Mouse (Mus musculus) heart, embryonic 11.5 days (tissue): Measurements from ENCODE around the gene 1810043G02Rik. TPM values are rescaled to one million over a fixed set of nuclear protein-coding genes. Genes with fewer than 3 reads are reported as not detected.

ENCODE experiments used
- ATAC-seq: fragments of 200-750 bp; cut with Nextera tagmentation; replicated peaks from 2 replicates; pipeline ENCODE4 v1.8.0; 2017; ENCODE audit warnings: moderate library complexity; ENCODE audit not compliant: insufficient number of reproducible peaks, low FRiP score, low TSS enrichment
- H3K27ac ChIP-seq: fragments of 300-500 bp; sonication (generic); 2 replicates; pipeline ENCODE4 v1.5.1; 2014; ENCODE audit warnings: mild to moderate bottlenecking, low read depth, low read length
- H3K27me3 ChIP-seq: fragments of 300-500 bp; sonication (generic); 2 replicates; pipeline ENCODE4 v1.6.1; 2014; ENCODE audit warnings: mild to moderate bottlenecking, low read length, mixed read lengths; ENCODE audit not compliant: control insufficient read depth, insufficient read depth
- H3K36me3 ChIP-seq: fragments of 300-500 bp; sonication (generic); 2 replicates; pipeline ENCODE4 v1.6.1; 2014; ENCODE audit warnings: mild to moderate bottlenecking, low read length, moderate library complexity, mixed read lengths; ENCODE audit not compliant: control insufficient read depth, insufficient read depth
- H3K4me1 ChIP-seq: fragments of 300-500 bp; sonication (generic); 2 replicates; pipeline ENCODE4 v1.6.1; 2014; ENCODE audit warnings: low read length; ENCODE audit not compliant: control insufficient read depth, insufficient read depth
- H3K4me2 ChIP-seq: fragments of 300-500 bp; sonication (generic); 2 replicates; pipeline ENCODE4 v1.6.1; 2014; ENCODE audit warnings: mild to moderate bottlenecking, moderate library complexity
- H3K4me3 ChIP-seq: fragments of 300-500 bp; sonication (generic); 2 replicates; pipeline ENCODE4 v1.5.1; 2014; ENCODE audit warnings: low read depth, low read length
- H3K9ac ChIP-seq: fragments of 300-500 bp; sonication (generic); 2 replicates; pipeline ENCODE4 v1.6.1; 2014; ENCODE audit warnings: mild to moderate bottlenecking, low read depth, low read length, moderate library complexity
- H3K9me3 ChIP-seq: fragments of 300-500 bp; sonication (generic); replicated peaks from 2 replicates; pipeline ENCODE4 v1.6.1; 2016; ENCODE audit warnings: low read length; ENCODE audit not compliant: control insufficient read depth
- WGBS: fragments of 180-500 bp; shearing (Covaris S2); extraction: QIAGEN DNeasy Blood & Tissue Kit; methylation state at CpG from one replicate; pipeline ENCODE4 v1.1.7; 2014; ENCODE audit not compliant: insufficient replicate concordance; 5-methylcytosine and 5-hydroxymethylcytosine counted together
- polyA plus RNA-seq: library from polyadenylated mRNA; unstranded; fragments of >200 nt; fragmentation: Nextera tagmentation; extraction: Ambion mirVana; gene quantifications from 2 replicates; pipeline ENCODE4 v1.2.1, GENCODE M21; 2014

1810043G02Rik gene
- polyA plus RNA-seq, 1 experiment from 2014 or later, result 17.2 TPM

DNA sequence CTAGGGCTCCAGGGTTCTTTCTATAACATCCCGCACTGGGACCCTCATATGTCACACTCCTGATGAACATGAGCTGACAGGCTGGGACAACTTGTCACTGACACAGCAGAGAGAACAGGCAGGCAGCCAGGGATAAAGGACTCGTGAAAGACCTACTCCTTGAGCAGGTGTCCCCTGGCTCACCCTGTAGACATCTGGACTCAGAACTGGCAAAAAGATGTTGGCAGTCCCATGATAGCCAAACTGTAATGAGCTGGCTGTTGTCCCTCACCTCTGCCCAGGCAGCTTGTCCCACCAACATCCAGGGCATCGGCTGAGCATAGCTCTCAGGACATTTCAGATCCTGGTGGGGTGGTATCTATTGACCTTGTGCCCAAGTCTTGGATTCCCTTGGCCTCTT lies 17.3 kb downstream of the 1810043G02Rik start:
- Histone ChIP-seq H3K27ac (no peak overlapping the region), H3K4me3 (no peak overlapping the region), H3K36me3 (peaks cover 50% of the 10 kb centered on the region), H3K4me1 (no peaks in the 10 kb centered on the region), H3K4me2 (no peak overlapping the region), H3K27me3 (no peaks in the 10 kb centered on the region), H3K9me3 (no peaks in the 10 kb centered on the region), H3K9ac (no peak overlapping the region)
- 85% methylated on average over 3 of the region's 3 CpGs for WGBS
- no peak for ATAC-seq

DNA sequence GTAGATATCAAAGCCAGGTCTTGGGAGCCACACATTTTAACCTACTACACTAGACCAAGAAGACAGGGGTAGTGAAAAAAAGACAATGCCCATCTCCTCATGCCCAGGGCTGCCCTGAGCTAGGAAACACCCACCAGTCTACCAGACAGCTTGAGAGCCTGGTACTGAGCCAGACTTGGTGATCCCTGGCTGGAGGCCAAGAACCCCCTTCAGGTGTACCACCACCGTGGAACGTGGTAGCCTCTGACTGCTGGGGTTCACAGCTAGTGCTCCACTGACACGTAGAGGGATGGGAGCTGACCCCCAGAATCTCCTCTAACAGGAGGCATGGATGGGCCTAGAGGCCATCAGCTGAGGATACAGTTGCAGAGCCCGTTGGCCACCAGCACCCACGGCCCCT lies 21.9 kb downstream of the 1810043G02Rik start:
- no peaks in the 10 kb centered on the region for H3K4me1 ChIP-seq
- H3K9ac ChIP-seq, result no peak overlapping the region
- H3K9me3 ChIP-seq, result no peaks in the 10 kb centered on the region
- no peak overlapping the region for H3K4me2 ChIP-seq
- no peak for ATAC-seq
- no peaks in the 10 kb centered on the region for H3K27me3 ChIP-seq
- no peak overlapping the region for H3K4me3 ChIP-seq
- H3K27ac ChIP-seq, result no peak overlapping the region
- WGBS, result 97% methylated on average over 5 of the region's 5 CpGs
- H3K36me3 ChIP-seq, result peaks cover 42% of the 10 kb centered on the region

DNA sequence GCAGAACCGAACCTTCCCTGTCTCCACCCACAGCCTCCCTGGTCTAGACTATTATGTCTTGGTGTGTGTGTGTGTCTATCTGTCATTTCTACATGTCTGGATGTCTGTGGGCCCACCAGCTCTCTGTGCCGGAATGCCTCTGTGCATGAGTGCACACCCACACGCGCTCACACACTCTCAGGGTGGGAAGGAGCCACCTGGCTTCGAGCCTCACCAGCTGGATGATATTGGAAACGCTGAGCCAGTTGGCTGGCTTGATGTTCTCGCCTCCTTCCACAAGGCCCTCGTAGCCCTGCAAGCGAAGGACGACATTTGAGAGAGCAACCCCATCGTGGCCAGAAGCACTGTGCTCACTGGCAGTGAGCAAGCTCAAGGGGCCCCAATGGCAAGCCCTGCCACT lies 23.5 kb downstream of the 1810043G02Rik start:
- peaks cover 11% of the 10 kb centered on the region for H3K4me1 ChIP-seq
- no peak overlapping the region for H3K4me3 ChIP-seq
- ATAC-seq, result no peak
- H3K9ac ChIP-seq, result no peak overlapping the region
- no peaks in the 10 kb centered on the region for H3K9me3 ChIP-seq
- H3K36me3 ChIP-seq, result peaks cover 40% of the 10 kb centered on the region
- no peak overlapping the region for H3K4me2 ChIP-seq
- 92% methylated on average over 11 of the region's 11 CpGs for WGBS
- H3K27me3 ChIP-seq, result no peaks in the 10 kb centered on the region
- H3K27ac ChIP-seq, result no peak overlapping the region

DNA sequence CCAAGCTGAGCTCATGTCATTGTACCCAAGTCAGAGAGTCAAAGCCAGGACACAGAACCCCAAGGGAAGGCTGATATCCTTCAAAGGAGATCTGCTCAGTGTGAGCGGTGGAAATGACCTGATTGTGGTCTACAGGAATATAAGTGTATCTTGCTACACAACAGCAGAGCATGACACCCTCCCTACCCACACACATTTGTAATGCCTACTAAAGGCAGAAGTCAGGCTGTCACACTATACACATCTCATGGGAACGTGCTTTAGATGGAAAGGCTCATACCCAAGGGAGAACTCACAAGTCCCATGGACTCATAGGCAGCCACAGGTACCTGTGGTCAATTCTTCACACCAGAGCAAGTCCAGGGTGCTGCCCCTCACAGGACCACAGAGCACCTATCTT lies 24.0 kb downstream of the 1810043G02Rik start:
- ATAC-seq, result no peak
- 98% methylated on average over 2 of the region's 2 CpGs for WGBS
- Histone ChIP-seq H3K4me1 (peaks cover 17% of the 10 kb centered on the region), H3K9ac (no peak overlapping the region), H3K27me3 (no peaks in the 10 kb centered on the region), H3K9me3 (no peaks in the 10 kb centered on the region), H3K4me2 (no peak overlapping the region), H3K36me3 (peaks cover 36% of the 10 kb centered on the region), H3K27ac (no peak overlapping the region), H3K4me3 (no peak overlapping the region)

DNA sequence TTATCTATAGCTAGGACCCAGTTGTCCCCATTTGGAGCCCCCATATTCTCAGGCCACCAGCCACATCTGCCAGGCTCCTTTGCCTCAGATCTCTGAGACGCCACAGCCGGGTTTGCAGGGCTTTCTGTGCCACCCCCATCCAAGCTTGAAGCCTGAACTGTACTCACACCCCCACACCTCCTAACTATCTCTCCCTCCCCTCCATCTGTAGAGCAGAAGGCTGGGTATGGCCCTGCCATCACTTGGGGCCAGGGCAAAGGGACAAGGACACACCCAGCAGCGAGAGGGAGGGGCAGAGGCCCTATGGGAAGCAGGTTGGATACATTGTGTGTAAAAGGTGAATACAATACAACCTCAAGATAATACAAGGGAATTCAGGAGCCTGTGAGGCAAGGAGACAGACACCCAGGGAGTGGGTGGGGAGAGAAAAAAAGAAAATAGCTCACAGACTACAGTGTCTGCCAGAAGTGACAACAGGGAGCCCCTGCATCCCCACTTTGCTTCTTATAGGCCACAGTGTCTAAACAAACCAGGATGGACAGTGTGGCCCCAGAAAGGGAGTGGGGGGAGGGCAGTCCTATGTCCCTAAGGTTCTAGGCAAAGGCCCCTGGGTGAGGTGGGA lies 26.3 kb downstream of the 1810043G02Rik start:
- 88% methylated on average over 3 of the region's 3 CpGs for WGBS
- H3K36me3 ChIP-seq, result peaks cover 26% of the 10 kb centered on the region
- no peaks in the 10 kb centered on the region for H3K9me3 ChIP-seq
- no peak overlapping the region for H3K4me3 ChIP-seq
- peak overlapping the region; percentile 29; the same call in 1 of the 2 replicates for H3K27ac ChIP-seq
- no peaks in the 10 kb centered on the region for H3K27me3 ChIP-seq
- H3K9ac ChIP-seq, result no peak overlapping the region
- no peak for ATAC-seq
- H3K4me2 ChIP-seq, result 0 out of 2 replicates have a peak overlapping the region, but pooled peaks have one; percentile 3
- H3K4me1 ChIP-seq, result peaks cover 32% of the 10 kb centered on the region

DNA sequence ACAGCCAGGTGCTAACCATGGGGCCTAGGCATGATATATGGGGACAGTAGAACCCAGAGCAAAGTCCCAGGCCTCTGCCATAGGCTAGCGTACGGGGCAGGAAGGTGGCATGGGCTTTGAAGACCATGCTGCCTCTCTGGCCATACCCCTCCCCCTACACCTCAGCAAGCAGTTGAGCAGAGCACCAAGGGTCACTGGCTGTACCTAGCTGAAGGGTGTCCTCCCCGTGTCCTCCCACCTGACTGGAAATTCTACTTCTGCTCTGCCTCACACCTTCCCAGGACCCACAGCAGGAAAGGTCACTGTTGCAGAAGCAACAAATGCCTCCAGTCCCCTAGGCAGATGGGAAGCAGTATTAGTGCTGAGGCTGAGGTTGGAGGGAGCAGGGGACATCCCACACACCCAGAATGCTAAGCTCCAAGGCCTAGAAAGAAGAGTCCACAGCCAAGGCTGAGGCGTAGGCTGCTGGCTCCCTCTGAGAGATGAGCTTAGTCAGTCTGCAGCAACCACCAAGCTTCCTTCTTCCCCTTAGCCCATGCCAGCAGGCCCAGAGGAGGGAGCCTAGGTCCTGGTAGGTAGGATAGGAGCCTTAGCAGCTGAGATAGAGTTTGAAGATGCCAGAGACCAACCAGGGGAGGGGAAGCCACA lies 27.6 kb downstream of the 1810043G02Rik start:
- H3K4me1 ChIP-seq, result peaks cover 32% of the 10 kb centered on the region
- peaks cover 15% of the 10 kb centered on the region for H3K36me3 ChIP-seq
- peak overlapping the region; percentile 96; the same call in 1 of the 2 replicates for H3K4me2 ChIP-seq
- no peak overlapping the region for H3K4me3 ChIP-seq
- ATAC-seq, result no peak
- WGBS, result 86% methylated on average over 4 of the region's 4 CpGs
- no peak overlapping the region for H3K27ac ChIP-seq
- H3K9ac ChIP-seq, result no peak overlapping the region
- H3K27me3 ChIP-seq, result no peaks in the 10 kb centered on the region
- H3K9me3 ChIP-seq, result no peaks in the 10 kb centered on the region

DNA sequence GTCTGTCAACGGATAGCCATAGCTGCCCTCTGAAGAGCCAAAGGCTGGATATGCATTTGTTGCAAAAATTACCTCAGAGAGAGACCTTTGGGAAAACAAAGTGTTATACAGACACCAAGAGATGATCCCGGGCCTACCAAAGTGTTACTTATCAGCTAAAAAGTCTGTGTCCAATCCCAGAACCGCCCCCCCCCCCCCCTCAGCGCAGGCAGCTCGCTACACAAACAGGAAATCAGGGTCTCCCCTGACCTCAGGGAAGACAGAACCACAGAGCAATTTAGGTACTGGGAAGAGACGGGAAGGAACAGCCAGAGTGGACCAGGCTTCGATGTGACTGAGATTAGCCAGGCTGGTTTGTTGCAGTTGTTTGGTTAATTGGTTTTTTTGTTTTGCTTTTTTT lies 28.9 kb downstream of the 1810043G02Rik start:
- H3K27me3 ChIP-seq, result no peaks in the 10 kb centered on the region
- no peak for ATAC-seq
- no peak overlapping the region for H3K4me3 ChIP-seq
- WGBS, result 39% methylated on average over 7 of the region's 7 CpGs
- peaks cover 32% of the 10 kb centered on the region for H3K4me1 ChIP-seq
- peak overlapping the region; percentile 96 for H3K4me2 ChIP-seq
- H3K9ac ChIP-seq, result 0 out of 2 replicates have a peak overlapping the region, but pooled peaks have one; percentile 7
- H3K9me3 ChIP-seq, result no peaks in the 10 kb centered on the region
- H3K36me3 ChIP-seq, result peaks cover 5% of the 10 kb centered on the region; the same call in 1 of the 2 replicates
- H3K27ac ChIP-seq, result 0 out of 2 replicates have a peak overlapping the region, but pooled peaks have one; percentile 29

DNA sequence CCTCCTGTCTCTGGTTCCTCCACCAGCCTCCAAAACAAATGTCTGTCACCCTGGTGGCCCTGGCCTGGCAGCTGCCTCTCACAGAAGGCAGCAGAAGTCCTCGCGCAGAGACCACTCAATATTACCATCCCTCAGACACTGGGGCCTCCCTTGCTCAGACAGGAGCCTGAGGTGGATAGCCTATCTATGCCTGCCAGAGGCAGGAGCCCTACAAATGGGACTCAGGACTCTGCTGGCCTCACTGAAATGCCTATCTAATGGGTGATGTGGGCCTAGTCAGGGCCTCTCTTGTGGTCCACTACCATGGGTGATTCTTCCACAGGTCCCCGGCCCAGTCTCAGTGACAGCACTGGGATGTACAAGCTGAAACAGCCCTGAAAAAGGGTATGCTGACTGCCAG lies 29.8 kb downstream of the 1810043G02Rik start:
- no peaks in the 10 kb centered on the region for H3K9me3 ChIP-seq
- H3K36me3 ChIP-seq, result no peaks in the 10 kb centered on the region
- peak overlapping the region; percentile 96 for H3K4me2 ChIP-seq
- peak overlapping the region; percentile 98; the same call in 1 of the 2 replicates for H3K27ac ChIP-seq
- 55% methylated on average over 3 of the region's 3 CpGs for WGBS
- no peak for ATAC-seq
- H3K4me1 ChIP-seq, result peaks cover 32% of the 10 kb centered on the region
- no peaks in the 10 kb centered on the region for H3K27me3 ChIP-seq
- peak overlapping the region; percentile 97 for H3K9ac ChIP-seq
- H3K4me3 ChIP-seq, result peak overlapping the region; percentile 73
